9 mouse cellular contexts compared by ENCODE assay signal in the genomic region with DNA sequence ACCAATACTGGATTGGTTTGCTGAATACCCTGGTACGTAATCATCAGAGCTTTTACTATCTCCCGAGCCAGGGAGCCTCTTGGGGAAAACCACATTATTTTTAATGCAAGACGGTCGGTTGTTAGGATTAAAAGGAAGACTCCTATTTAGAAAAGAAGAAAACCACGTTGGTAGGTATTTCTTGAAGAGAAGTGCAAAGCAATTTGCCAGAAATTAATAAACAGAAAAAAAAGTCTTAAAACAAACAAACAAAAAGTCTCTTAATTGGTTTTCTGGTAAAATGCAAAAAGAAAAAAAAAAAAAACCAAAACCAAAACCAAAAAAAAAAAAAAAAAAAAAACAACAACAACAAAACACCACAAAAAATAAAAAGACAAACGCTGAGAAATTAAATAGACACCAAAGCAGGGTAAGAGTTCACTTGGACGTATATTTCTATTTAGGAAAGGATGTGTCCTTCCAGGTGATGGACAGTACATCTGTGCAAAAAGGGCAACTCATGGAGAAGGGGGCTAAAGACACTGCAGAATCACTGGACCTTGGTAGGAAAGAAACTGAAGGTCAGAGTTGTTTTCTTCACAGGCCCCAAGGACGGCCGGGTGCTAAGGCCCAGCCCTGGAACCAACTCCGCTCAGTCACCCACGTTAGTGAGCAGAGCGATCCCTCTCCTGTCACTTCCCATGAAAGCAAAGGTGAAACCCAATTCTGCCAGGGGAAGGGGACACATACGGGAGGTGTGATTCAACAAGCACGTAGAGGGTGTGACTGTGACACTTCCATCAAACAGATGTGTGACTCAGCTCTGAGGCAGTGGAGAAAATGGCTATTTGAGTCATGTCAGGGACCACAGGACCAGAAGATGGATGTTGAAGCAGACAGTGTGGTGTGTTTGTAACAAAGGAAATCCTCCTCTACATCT. TPM values are rescaled to one million over a fixed set of nuclear protein-coding genes. Genes with fewer than 3 reads are reported as not detected.
A peak's percentile ranks its signal among the peaks of the same experiment; 100 is the strongest.
DNase-seq lines count a peak whose midpoint lies in the region; ATAC-seq lines count a peak whose summit lies in the region.
"Had no signal": no experiment of that assay in that cellular context is flagged by ENCODE, and none has a peak within 500 bp of the region (broad histone marks: within the 10 kb centered on the region; RNA-seq: fewer than 3 reads in every experiment).

No protein-coding gene starts in this region.

- H3K27ac ChIP-seq in liver, embryonic 11.5 days (ENCODE audit: low read depth, low read length) = no peak overlapping the region
- peak overlapping the region; percentile 87 for H3K27ac ChIP-seq in heart, embryonic 15.5 days

- peaks cover 6% of the 10 kb centered on the region for H3K4me1 ChIP-seq in liver, embryonic 11.5 days (replicated peaks; ENCODE audit: control insufficient read depth, insufficient read depth, low read length)
- H3K4me1 ChIP-seq in heart, embryonic 15.5 days (replicated peaks) = peaks cover 55% of the 10 kb centered on the region

- H3K4me2 ChIP-seq in liver, embryonic 11.5 days = peak overlapping the region; percentile 37
- H3K4me2 ChIP-seq in heart, embryonic 15.5 days = peak overlapping the region; percentile 46
- H3K4me2 ChIP-seq: embryonic facial prominence, embryonic 15.5 days had no signal

- no peaks in the 10 kb centered on the region for H3K27me3 ChIP-seq in liver, embryonic 11.5 days (replicated peaks; ENCODE audit: control insufficient read depth, insufficient read depth, low read length)
- H3K27me3 ChIP-seq in heart, embryonic 15.5 days = no peaks in the 10 kb centered on the region
- H3K27me3 ChIP-seq: embryonic facial prominence, embryonic 15.5 days had no signal

- H3K9ac ChIP-seq in liver, embryonic 11.5 days (ENCODE audit: low read depth, low read length) = no peak overlapping the region
- no peak overlapping the region for H3K9ac ChIP-seq in heart, embryonic 15.5 days
- H3K9ac ChIP-seq: embryonic facial prominence, embryonic 15.5 days had no signal

- no peak overlapping the region for H3K4me3 ChIP-seq in liver, embryonic 11.5 days (ENCODE audit: low read depth, low read length)
- H3K4me3 ChIP-seq in heart, embryonic 15.5 days = no peak overlapping the region
- H3K4me3 ChIP-seq: embryonic facial prominence, embryonic 15.5 days had no signal

- ATAC-seq in liver, embryonic 11.5 days (replicated peaks; ENCODE audit: low FRiP score) = no peak
- no peak for ATAC-seq in heart, embryonic 15.5 days (replicated peaks; ENCODE audit: insufficient number of reproducible peaks, insufficient read depth, low FRiP score, low read depth)
- ATAC-seq in monocyte, adult 5-6 weeks (replicated peaks; ENCODE audit: insufficient number of reproducible peaks, low FRiP score, low TSS enrichment, poor library complexity, severe bottlenecking) = peak; percentile 44

- intact Hi-C loops in left cerebral cortex, postnatal 4 days (cut with DNase I) = loop anchor here (5.0 kb wide), 1 partner anchor 36 kb away; no protein-coding TSS in a partner anchor

- H3K9me3 ChIP-seq in liver, embryonic 11.5 days (ENCODE audit: control insufficient read depth, low read length) = no peaks in the 10 kb centered on the region
- no peaks in the 10 kb centered on the region for H3K9me3 ChIP-seq in heart, embryonic 15.5 days (replicated peaks)
- H3K9me3 ChIP-seq: embryonic facial prominence, embryonic 15.5 days had no signal

- WGBS in liver, embryonic 11.5 days = 68% methylated on average over 14 of the region's 14 CpGs
- 68% methylated on average over 14 of the region's 14 CpGs for WGBS in heart, embryonic 15.5 days

- H3K36me3 ChIP-seq in liver, embryonic 11.5 days (ENCODE audit: control insufficient read depth, insufficient read depth, low read length) = no peaks in the 10 kb centered on the region
- H3K36me3 ChIP-seq in heart, embryonic 15.5 days = peaks cover 3% of the 10 kb centered on the region; the same call in 1 of the 2 replicates
- H3K36me3 ChIP-seq: embryonic facial prominence, embryonic 15.5 days had no signal

- no peak for DNase-seq in liver, embryonic 11.5 days (ENCODE audit: low spot score)
- DNase-seq in liver = no peak
- DNase-seq in MN1 (ENCODE audit: low spot score) = peak; percentile 43
- no peak for DNase-seq in embryo, embryonic 10 days (ENCODE audit: low spot score)
- DNase-seq in left cerebral cortex, postnatal 4 days = no peak
- DNase-seq in right cerebral cortex, adult 18-20 months = no peak

RNA-seq across cellular contexts. Expression of a gene that starts 38.9 kb away (rescaled TPM):
- 10.0 and 10.1 TPM in 2 replicates for polyA plus RNA-seq in liver, embryonic 11.5 days (2014; fragmentation: Nextera tagmentation; extraction: Ambion mirVana)
- 28.7 and 29.8 TPM in 2 replicates for polyA plus RNA-seq in heart, embryonic 15.5 days (2015; fragmentation: Nextera tagmentation; extraction: Ambion mirVana)
- total RNA-seq in monocyte, adult 5-6 weeks (2017) = 25.0 to 52.6 TPM (median 30.4 TPM) in 3 replicates
- total RNA-seq in left cerebral cortex, postnatal 4 days (2021) = 10 to 100 TPM; 65.6 to 66.3 TPM
